Mouse (Mus musculus) megakaryocyte, embryonic 14.5 days (primary cell): ENCODE results near the gene Bpgm.

ENCODE experiments used
- FLI1 ChIP-seq: IDR thresholded peaks from 2 replicates; pipeline ENCODE4 v1.6.1; 2012; ENCODE audit warnings: low read length, inconsistent platforms, mixed read lengths
- GATA1 ChIP-seq: IDR thresholded peaks from 3 replicates; pipeline ENCODE4 v1.6.1; 2012; ENCODE audit warnings: mixed read lengths, low read length, inconsistent platforms, borderline replicate concordance

DNA sequence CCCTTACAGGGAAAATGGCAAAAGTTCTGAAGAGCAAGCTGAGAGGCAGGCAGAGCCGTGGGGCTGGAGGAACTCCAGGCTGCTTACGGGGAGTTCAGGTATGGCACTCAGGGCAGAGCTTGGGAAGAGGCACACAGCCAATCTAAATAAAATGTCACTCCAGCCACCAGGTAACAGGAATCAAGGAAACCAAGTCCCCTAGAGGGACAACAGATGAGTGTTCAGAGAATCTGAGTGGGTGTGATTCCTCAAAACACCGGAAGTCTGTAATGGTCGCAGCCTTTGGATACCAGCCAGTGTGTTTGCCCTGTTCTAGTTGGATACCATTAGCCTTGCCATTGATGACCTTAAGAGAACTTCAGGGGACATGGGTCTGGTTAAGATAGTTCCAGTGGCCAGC, 66.9 kb downstream of the Bpgm start:
- TF ChIP-seq GATA1 (no peak), FLI1 (no peak)
